Mouse (Mus musculus): ENCODE data around the gene Kazald1. TPM values are rescaled to one million over a fixed set of nuclear protein-coding genes. Genes with fewer than 3 reads are reported as not detected.

Gene Kazald1
- polyA plus RNA-seq, 2 experiments = 0.15 to 0.29 TPM

DNA sequence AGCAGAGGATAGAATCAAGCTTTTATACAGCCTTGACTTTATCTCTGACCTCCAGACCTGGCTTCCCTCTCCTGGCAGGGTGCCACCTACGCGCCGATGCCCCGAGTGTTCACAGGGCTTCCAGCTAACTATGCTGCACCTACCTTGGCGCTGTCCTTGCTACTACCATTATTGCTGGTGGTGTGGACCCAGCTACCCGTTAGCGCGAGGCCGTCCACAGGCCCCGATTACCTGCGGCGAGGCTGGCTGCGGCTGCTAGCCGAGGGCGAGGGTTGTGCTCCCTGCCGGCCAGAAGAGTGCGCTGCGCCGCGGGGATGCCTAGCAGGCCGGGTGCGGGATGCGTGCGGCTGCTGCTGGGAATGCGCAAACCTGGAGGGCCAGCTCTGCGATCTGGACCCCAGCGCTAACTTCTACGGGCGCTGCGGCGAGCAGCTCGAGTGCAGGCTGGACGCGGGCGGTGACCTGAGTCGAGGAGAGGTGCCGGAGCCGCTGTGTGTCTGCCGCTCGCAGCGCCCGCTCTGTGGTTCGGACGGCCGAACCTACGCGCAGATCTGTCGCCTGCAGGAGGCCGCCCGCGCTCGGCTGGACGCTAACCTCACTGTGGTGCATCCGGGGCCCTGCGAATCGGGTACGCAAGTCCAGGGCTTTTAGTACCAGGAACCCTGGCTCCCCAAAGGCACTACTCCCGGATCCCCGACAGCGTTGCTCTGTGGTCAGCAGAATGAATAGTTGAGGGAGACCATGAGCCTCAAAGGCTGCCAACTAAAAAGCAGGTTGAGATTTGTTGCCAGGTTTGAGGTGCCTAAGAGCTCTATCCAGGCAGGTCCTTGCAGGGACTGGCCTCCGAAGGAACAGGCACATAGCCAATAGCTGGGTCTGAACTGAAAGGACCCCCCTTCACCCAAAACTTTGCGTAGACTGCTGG lies 1.8 kb downstream of the Kazald1 start:
- Histone ChIP-seq H3K36me3 (replicated peaks; ENCODE audit: control insufficient read depth, insufficient read depth, low read depth) (no peaks in the 10 kb centered on the region), H3K9ac (replicated peaks) (no peak overlapping the region), H3K4me2 (ENCODE audit: low read depth) (peak overlapping the region; percentile 100), H3K4me1 (replicated peaks; ENCODE audit: control insufficient read depth in 2 of 2, insufficient read depth in 2 of 2, low read length in 1 of 2) (peaks cover 9 to 14% of the 10 kb centered on the region in 2 experiments), H3K27ac (no peak overlapping the region), H3K9me3 (ENCODE audit: control insufficient read depth, low read length) (no peaks in the 10 kb centered on the region), H3K4me3 (ENCODE audit: insufficient read depth in 1 of 2, low read depth in 2 of 2, low read length in 2 of 2) (peak overlapping the region; percentile 8 to 86; a peak in 3 of 4 replicates), H3K27me3 (ENCODE audit: control insufficient read depth, insufficient read depth, low read length) (peaks cover 65% of the 10 kb centered on the region)
- 2% methylated on average over 61 of the region's 62 CpGs for WGBS (ENCODE audit: insufficient replicate concordance)
- no peak for ATAC-seq (ENCODE audit: insufficient read depth)
- TF ChIP-seq CTCF (IDR thresholded peaks at IDR 0.05; ENCODE audit: low read depth) (peak; percentile 74), EP300 (IDR thresholded peaks at IDR 0.05; ENCODE audit: low read depth) (peak; percentile 36; the same call in 1 of the 2 replicates)
- peak in 1 of 3 experiments; percentile 56 for DNase-seq (ENCODE audit: low read depth in 3 of 3, low spot score in 3 of 3)

DNA sequence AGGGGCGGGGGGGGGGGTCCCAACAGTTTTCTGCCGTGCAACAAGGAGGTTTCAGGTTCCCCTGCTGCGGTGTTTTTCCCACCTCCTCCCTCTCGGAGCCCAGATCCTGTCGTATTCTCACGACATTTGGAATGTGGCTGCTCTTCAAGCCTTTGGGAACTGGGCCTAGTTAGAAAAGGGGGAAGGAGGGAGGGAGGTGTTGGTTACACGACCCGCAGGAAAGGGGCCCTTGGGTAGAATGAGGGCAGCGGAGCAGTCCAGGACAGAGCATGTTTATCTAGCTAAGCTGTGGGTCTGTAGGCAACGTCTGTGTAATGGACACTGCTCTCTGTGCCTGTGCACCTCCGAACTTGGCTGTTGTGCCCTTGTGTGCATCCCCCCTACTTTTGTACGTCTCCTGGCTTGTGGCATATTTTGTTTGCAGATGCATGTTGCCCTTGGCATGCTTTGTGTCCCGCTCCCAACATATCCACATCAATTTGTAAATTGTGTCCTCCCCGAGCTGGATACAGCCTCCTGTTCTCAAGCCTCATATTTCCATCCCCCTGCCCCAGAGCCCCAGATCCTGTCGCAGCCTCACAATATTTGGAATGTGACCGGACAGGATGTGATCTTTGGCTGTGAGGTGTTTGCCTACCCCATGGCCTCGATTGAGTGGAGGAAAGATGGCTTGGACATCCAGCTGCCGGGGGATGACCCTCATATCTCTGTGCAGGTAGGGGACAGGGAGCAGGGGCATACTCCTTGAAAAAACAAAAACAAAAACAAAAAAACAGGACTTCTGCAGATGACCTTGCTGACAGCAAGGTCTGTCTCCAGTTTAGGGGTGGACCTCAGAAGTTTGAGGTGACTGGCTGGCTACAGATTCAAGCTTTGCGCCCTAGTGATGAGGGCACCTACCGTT lies 3.0 kb downstream of the Kazald1 start:
- no peaks in the 10 kb centered on the region for H3K9me3 ChIP-seq (ENCODE audit: control insufficient read depth, low read length)
- no peak overlapping the region for H3K27ac ChIP-seq
- peaks cover 9 to 14% of the 10 kb centered on the region in 2 experiments for H3K4me1 ChIP-seq (replicated peaks; ENCODE audit: control insufficient read depth in 2 of 2, insufficient read depth in 2 of 2, low read length in 1 of 2)
- WGBS (ENCODE audit: insufficient replicate concordance) = 9% methylated on average over 20 of the region's 20 CpGs
- DNase-seq (ENCODE audit: low read depth in 3 of 3, low spot score in 3 of 3) = no peak
- no peak overlapping the region for H3K4me3 ChIP-seq (ENCODE audit: insufficient read depth in 1 of 2, low read depth in 2 of 2, low read length in 2 of 2)
- peaks cover 66% of the 10 kb centered on the region for H3K27me3 ChIP-seq (ENCODE audit: control insufficient read depth, insufficient read depth, low read length)
- H3K9ac ChIP-seq (replicated peaks) = no peak overlapping the region
- no peaks in the 10 kb centered on the region for H3K36me3 ChIP-seq (replicated peaks; ENCODE audit: control insufficient read depth, insufficient read depth, low read depth)
- ATAC-seq (ENCODE audit: insufficient read depth) = no peak
- no peak for TF ChIP-seq EP300 (IDR thresholded peaks at IDR 0.05; ENCODE audit: low read depth)
- no peak for TF ChIP-seq CTCF (IDR thresholded peaks at IDR 0.05; ENCODE audit: low read depth)
- H3K4me2 ChIP-seq (ENCODE audit: low read depth) = no peak overlapping the region

DNA sequence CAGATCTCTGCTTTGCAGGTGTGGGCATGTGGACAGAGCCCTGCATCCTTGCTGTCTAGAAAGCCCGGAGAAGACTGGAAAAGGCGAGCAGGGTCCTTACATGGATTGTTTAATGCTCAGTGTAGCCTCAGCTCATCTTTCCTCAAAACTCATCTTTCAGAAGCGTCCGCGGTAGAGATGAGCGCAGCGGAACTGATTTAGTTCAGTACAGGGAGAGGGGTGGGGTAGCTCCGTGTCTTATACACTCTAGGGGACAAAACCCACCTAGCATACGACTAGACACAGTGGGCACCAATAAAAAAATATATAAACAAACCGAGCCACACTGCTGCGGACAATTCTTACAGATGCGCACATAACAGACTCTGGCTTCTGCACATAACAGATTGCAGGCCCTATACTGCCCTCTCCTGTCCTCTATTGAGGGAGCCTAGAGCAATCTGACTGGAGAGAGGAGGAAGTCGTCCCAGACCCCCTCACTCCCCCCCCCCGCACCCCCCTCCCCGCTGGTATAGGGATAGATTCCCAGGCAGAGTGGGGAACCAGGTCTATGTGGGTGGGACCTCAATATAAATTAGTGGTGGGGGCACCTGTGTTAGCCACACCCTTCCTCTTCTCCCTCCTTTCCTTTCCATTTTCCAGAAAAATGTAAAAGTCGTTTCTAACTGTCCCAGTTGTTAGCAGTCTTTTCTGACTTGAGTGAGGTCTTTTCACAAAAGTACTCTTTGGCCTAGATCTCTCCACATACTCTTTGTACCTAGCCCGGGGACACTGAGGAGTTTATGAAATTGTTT lies 4.1 kb downstream of the Kazald1 start:
- H3K27ac ChIP-seq = no peak overlapping the region
- DNase-seq (ENCODE audit: low read depth in 3 of 3, low spot score in 3 of 3) (no peak), ATAC-seq (ENCODE audit: insufficient read depth) (no peak)
- H3K9ac ChIP-seq (replicated peaks) = no peak overlapping the region
- TF ChIP-seq CTCF (IDR thresholded peaks at IDR 0.05; ENCODE audit: low read depth) = peak; percentile 34; the same call in 1 of the 2 replicates
- TF ChIP-seq EP300 (IDR thresholded peaks at IDR 0.05; ENCODE audit: low read depth) = no peak
- H3K27me3 ChIP-seq (ENCODE audit: control insufficient read depth, insufficient read depth, low read length) = peaks cover 72% of the 10 kb centered on the region
- H3K4me2 ChIP-seq (ENCODE audit: low read depth) = peak overlapping the region; percentile 47
- no peaks in the 10 kb centered on the region for H3K36me3 ChIP-seq (replicated peaks; ENCODE audit: control insufficient read depth, insufficient read depth, low read depth)
- 9% methylated on average over 17 of the region's 17 CpGs for WGBS (ENCODE audit: insufficient replicate concordance)
- no peaks in the 10 kb centered on the region for H3K9me3 ChIP-seq (ENCODE audit: control insufficient read depth, low read length)
- H3K4me1 ChIP-seq (replicated peaks; ENCODE audit: control insufficient read depth in 2 of 2, insufficient read depth in 2 of 2, low read length in 1 of 2) = peaks cover 9 to 14% of the 10 kb centered on the region in 2 experiments
- H3K4me3 ChIP-seq (ENCODE audit: insufficient read depth in 1 of 2, low read depth in 2 of 2, low read length in 2 of 2) = peak overlapping the region in 1 of 2 experiments; percentile 6; a peak in 1 of 4 replicates

DNA sequence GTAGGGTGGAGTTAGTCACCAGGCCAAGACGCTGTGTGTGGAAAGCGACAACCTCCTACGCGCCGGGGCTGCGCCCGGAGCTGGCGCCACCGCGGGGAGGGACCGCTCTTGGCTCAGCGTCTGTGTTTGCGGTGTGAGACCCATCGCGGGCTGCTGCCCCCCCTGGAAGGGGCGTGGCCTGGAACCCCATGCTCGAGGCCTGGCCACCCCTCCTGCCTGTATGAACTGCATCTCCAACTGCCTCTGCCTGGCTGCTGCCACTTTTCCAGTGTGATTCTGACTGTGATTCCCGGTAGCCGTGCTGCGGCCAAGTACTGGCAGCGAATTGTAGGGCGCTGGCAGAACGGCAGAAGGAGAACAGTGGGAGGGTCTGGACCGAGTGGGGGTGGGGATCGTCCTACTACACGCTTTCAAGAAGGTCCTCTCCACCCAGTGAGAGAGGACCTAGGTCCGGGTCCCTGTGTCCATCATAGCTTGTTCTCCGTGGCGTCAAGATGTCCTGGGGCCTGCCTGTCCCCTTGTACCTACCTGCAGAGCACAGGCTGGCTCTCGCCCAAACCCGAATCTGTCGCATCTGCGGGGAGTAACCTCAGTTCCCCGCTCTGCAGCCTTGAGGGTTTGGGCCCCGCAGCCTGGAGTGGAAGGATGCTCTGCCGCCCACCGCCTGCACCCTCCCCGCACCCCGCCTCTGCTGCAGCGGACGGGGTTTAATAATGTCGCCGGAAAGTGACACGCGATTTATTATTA lies 4.9 kb downstream of the Kazald1 start:
- TF ChIP-seq CTCF (IDR thresholded peaks at IDR 0.05; ENCODE audit: low read depth) (no peak), EP300 (IDR thresholded peaks at IDR 0.05; ENCODE audit: low read depth) (no peak)
- under 1% methylated on average over 45 of the region's 45 CpGs for WGBS (ENCODE audit: insufficient replicate concordance)
- H3K4me1 ChIP-seq (replicated peaks; ENCODE audit: control insufficient read depth in 2 of 2, insufficient read depth in 2 of 2, low read length in 1 of 2) = peaks cover 9 to 14% of the 10 kb centered on the region in 2 experiments

More for the DNA sequence above, 4.9 kb downstream of the Kazald1 start:
- ATAC-seq (ENCODE audit: insufficient read depth) (no peak), DNase-seq (ENCODE audit: low read depth in 3 of 3, low spot score in 3 of 3) (no peak)
- Histone ChIP-seq H3K27ac (no peak overlapping the region), H3K27me3 (ENCODE audit: control insufficient read depth, insufficient read depth, low read length) (peaks cover 72% of the 10 kb centered on the region), H3K4me2 (ENCODE audit: low read depth) (peak overlapping the region; percentile 47), H3K36me3 (replicated peaks; ENCODE audit: control insufficient read depth, insufficient read depth, low read depth) (no peaks in the 10 kb centered on the region), H3K9me3 (ENCODE audit: control insufficient read depth, low read length) (no peaks in the 10 kb centered on the region), H3K4me3 (ENCODE audit: insufficient read depth in 1 of 2, low read depth in 2 of 2, low read length in 2 of 2) (peak overlapping the region in 1 of 2 experiments; percentile 6; a peak in 1 of 4 replicates), H3K9ac (replicated peaks) (no peak overlapping the region)

Data from liver, embryonic 14.5 days (tissue).